Mouse (Mus musculus) kidney, embryonic 15.5 days (tissue): ENCODE results near the gene Spats2. TPM values are rescaled to one million over a fixed set of nuclear protein-coding genes. Genes with fewer than 3 reads are reported as not detected.
"Not testable (repeated sequence)": the region's sequence is repeated elsewhere in the genome, so short reads cannot be mapped to it uniquely, and the experiment has no call there.

Source experiments
- ATAC-seq: fragments of 200-750 bp; cut with Nextera tagmentation; replicated peaks from 2 replicates; pipeline ENCODE4 v1.8.0; 2017; ENCODE audit warnings: moderate TSS enrichment; ENCODE audit not compliant: low FRiP score
- H3K27ac ChIP-seq: fragments of 300-500 bp; sonication (generic); 2 replicates; pipeline ENCODE4 v1.5.1; 2015; ENCODE audit warnings: mild to moderate bottlenecking, inconsistent platforms
- H3K27me3 ChIP-seq: fragments of 300-500 bp; sonication (generic); 2 replicates; pipeline ENCODE4 v1.6.1; 2015; ENCODE audit warnings: inconsistent platforms
- H3K36me3 ChIP-seq: fragments of 300-500 bp; sonication (generic); 2 replicates; pipeline ENCODE4 v1.6.1; 2015; ENCODE audit warnings: inconsistent platforms
- H3K4me1 ChIP-seq: fragments of 300-500 bp; sonication (generic); 2 replicates; pipeline ENCODE4 v1.6.1; 2015; ENCODE audit warnings: inconsistent platforms
- H3K4me2 ChIP-seq: fragments of 300-500 bp; sonication (generic); 2 replicates; pipeline ENCODE4 v1.6.1; 2015; ENCODE audit warnings: moderate library complexity, mild to moderate bottlenecking, inconsistent platforms
- H3K4me3 ChIP-seq: fragments of 300-500 bp; sonication (generic); replicated peaks from 2 replicates; pipeline ENCODE4 v1.5.1; 2015; ENCODE audit warnings: mild to moderate bottlenecking, inconsistent platforms
- H3K9ac ChIP-seq: fragments of 300-500 bp; sonication (generic); 2 replicates; pipeline ENCODE4 v1.6.1; 2015; ENCODE audit warnings: mild to moderate bottlenecking, inconsistent platforms
- H3K9me3 ChIP-seq: fragments of 300-500 bp; sonication (generic); replicated peaks from 2 replicates; pipeline ENCODE4 v1.6.1; 2016; ENCODE audit warnings: inconsistent platforms
- WGBS: fragments of 180-500 bp; shearing (Covaris S2); methylation state at CpG from one replicate; pipeline ENCODE4 v1.1.7; 2015; ENCODE audit warnings: mixed read lengths; 5-methylcytosine and 5-hydroxymethylcytosine counted together
- polyA plus RNA-seq: library from polyadenylated mRNA; unstranded; fragments of >200 nt; fragmentation: Nextera tagmentation; extraction: Ambion mirVana; gene quantifications from 2 replicates; pipeline ENCODE4 v1.2.1, GENCODE M21; 2015

Spats2 gene
- polyA plus RNA-seq, 1 experiment from 2014 or later: 47.1 TPM

DNA sequence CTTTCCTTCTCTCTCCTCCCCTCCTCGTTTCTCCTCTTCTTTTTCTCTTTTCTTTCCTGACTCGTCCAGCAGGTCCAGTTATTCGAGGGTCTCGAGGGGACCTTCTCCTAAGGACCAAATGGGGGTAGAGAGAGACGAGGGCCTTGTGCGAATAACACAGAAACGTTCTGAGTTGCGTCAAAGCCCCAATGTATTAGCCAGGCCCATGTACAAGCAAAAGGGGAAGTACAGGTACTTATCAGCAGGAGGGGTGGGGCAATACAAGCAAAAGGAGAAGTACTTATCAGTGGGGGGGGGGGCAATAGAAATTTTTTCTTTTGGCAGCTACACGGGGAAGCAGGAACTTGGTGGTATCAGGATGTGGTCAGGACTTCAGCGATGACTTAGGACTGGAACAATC lies 28.8 kb downstream of the Spats2 start:
- 89% methylated on average over 10 of the region's 10 CpGs for WGBS
- not testable (repeated sequence) for ATAC-seq

DNA sequence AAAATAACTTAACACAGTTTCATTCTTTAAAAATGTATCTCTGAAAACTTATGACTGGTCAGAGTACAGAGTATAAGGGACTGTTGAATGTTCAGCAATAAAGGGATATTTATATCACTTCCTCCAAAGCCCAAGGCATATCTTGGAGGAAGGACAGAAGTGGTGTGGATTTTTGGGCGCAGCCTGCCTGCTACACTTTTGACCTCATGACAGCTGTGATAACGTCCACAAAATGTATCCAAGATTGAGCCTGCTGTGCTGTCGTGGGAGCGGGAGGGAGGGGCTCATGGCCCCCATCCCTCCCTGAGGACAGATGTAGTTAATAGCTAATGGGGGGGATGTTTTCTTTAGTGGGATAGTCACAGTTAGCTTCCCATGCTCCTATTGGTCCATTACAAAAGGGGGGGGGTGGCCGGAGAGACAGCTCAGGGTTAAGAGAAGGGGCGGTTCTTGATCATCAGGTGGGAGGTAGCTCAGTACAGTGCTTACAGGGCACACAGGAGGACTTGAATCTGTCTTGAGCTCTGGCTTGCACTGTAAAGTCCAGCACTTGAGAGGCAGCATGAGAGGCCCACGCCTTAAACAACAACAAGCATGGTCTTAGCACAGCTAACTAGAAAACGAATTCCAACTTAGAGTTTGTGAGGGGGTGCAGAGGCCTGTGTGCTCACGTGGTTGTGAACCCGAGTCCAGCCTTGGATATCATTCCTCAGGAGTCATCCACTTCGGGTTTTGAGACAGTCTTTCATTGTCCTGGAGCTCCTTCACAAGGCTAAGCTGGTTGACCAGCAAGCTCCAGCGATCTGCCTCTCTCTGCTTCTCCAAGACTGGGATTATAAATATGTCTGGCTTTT lies 38.0 kb downstream of the Spats2 start:
- Histone ChIP-seq H3K27me3 (no peaks in the 10 kb centered on the region), H3K27ac (peak overlapping the region; percentile 58; the same call in 1 of the 2 replicates), H3K36me3 (peaks cover 26% of the 10 kb centered on the region), H3K4me3 (no peak overlapping the region), H3K9ac (no peak overlapping the region), H3K9me3 (no peaks in the 10 kb centered on the region; the same call in 1 of the 2 replicates), H3K4me1 (peaks cover 9% of the 10 kb centered on the region), H3K4me2 (no peak overlapping the region)
- 51% methylated on average over 12 of the region's 12 CpGs for WGBS
- peak; percentile 29; the same call in 1 of the 2 replicates for ATAC-seq

More for the DNA sequence above, 28.8 kb downstream of the Spats2 start:
- not testable (repeated sequence) for H3K9me3 ChIP-seq, H3K9ac ChIP-seq, H3K4me1 ChIP-seq, H3K27me3 ChIP-seq, H3K27ac ChIP-seq, H3K4me3 ChIP-seq, H3K4me2 ChIP-seq
- peaks cover 36% of the 10 kb centered on the region for H3K36me3 ChIP-seq

DNA sequence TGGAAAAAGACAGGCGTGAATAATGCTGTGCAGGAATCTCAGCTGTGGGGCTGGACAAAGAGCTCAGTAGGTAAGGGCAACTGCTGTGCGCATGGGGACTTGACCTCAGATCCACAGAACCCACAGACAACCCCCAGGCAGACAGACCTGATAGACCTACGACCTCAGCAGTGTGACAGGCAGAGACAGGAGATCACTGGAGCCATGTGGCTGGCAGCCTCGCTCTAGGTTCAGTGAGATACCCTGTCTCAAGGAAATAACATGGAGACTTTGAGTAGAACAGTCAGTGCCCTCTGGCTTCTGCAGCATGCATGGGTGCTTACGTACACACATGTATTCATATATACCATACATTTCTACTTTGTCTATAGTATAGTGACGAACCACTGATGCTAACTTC lies 46.4 kb downstream of the Spats2 start:
- H3K4me2 ChIP-seq: no peak overlapping the region
- H3K4me3 ChIP-seq: no peak overlapping the region
- no peak overlapping the region for H3K27ac ChIP-seq
- no peaks in the 10 kb centered on the region for H3K27me3 ChIP-seq
- no peak overlapping the region for H3K9ac ChIP-seq
- no peaks in the 10 kb centered on the region for H3K9me3 ChIP-seq
- no peaks in the 10 kb centered on the region for H3K4me1 ChIP-seq
- ATAC-seq: no peak
- H3K36me3 ChIP-seq: peaks cover 60% of the 10 kb centered on the region
- 94% methylated on average over 6 of the region's 6 CpGs for WGBS

DNA sequence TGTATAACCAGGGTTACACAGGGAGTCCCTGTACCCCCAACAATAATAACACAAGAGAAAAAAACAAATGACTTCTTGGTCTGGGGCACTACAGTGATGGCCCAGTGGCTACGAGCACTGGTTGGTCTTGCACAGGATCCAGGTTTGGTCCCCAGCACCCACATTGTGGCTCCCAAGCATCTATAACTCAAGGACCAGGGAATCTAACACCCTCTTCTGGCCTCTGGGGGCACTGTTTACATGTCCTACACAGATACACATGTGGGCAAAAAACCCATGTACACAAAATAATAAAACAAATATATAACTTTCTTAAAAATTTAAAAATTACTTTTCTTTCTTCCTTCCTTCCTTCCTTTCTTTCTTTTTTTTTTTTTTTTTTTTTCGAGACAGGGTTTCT lies 53.9 kb downstream of the Spats2 start:
- Histone ChIP-seq H3K27ac (no peak overlapping the region), H3K9ac (no peak overlapping the region), H3K4me3 (no peak overlapping the region), H3K4me2 (no peak overlapping the region), H3K27me3 (no peaks in the 10 kb centered on the region), H3K9me3 (no peaks in the 10 kb centered on the region), H3K36me3 (peaks cover 87% of the 10 kb centered on the region), H3K4me1 (no peaks in the 10 kb centered on the region)
- WGBS: 94% methylated on average over 1 of the region's 2 CpGs
- ATAC-seq: no peak

DNA sequence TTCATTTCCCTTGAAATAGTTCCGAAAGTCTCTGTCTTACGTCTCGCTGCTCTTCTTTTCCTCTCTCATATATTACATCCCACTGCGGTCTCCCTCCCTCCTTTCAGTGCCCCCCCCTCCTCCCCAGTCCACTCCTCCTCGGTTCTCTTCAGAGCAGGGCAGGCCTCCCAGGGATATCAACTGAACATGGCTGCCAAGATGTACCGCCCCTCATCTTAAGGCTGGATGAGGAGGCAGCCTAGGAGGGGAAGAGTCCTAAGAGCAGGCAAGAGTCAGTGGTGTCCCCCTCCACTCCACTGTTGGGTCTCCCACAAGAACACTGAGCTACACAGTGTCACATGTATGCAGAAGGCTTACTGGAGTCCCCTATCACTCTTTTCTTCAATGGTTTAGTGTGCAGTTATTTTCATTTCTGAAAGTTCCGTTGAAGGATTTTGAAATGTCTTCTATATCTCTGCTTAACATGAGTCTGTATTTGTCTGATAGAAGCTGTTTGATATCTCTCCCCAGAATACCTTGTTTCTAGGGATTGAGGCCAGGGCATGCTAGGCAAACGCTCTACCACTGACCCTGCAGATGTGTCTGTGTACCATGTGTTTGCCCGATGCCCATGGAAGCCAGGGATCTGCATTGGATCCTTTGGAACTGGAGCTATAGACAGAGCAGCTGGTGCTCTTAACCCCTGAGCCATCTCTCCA lies 58.6 kb downstream of the Spats2 start:
- ATAC-seq: no peak
- Histone ChIP-seq H3K4me1 (no peaks in the 10 kb centered on the region), H3K4me2 (no peak overlapping the region), H3K9me3 (no peaks in the 10 kb centered on the region), H3K27ac (no peak overlapping the region), H3K36me3 (peaks cover 95% of the 10 kb centered on the region), H3K9ac (no peak overlapping the region), H3K27me3 (no peaks in the 10 kb centered on the region), H3K4me3 (no peak overlapping the region)
- WGBS: 89% methylated on average over 9 of the region's 9 CpGs

DNA sequence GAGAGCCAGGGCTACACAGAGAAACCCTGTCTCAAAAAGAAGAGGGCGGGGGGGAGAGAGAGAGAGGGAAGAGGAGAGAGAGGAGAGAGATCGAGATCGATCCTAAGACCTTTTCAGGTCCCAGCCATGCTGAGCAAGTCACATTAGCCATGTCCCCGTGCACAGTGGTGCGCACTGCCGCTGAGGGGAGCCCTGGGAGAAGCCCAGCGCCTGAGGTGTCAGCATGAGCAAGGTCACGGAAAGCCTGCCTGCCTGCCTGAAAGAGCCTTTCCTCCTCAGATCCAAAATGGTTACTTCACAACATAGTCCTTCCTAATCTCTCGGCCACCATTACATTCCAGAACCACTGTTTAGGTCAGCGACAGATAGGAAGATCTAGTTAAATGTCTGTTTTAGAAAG lies 68.6 kb downstream of the Spats2 start:
- Histone ChIP-seq H3K4me1 (no peaks in the 10 kb centered on the region), H3K27me3 (no peaks in the 10 kb centered on the region), H3K9me3 (no peaks in the 10 kb centered on the region), H3K27ac (no peak overlapping the region), H3K4me3 (no peak overlapping the region), H3K36me3 (peaks cover 61% of the 10 kb centered on the region), H3K9ac (no peak overlapping the region), H3K4me2 (no peak overlapping the region)
- ATAC-seq: no peak
- WGBS: 85% methylated on average over 10 of the region's 10 CpGs

DNA sequence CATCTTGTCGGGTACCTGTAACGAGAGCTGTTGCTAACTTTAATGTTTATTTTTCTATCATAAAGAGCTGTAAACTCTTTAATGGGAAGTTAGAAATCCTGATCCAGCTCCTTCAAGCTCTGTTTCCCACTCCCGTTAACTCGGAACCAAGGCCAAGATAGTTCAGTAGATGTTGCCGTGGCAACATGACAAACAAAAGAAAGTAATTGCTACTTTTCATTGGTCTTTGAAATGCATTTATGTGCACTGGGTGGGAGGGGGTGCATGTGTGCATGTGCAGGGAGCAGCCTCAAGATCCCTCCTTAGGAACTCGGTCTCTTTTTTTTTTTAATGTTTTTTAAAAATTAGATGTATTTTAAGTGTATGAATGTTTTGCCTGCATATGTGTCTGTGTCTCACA lies 69.3 kb downstream of the Spats2 start:
- WGBS: 77% methylated on average over 6 of the region's 6 CpGs
- no peak for ATAC-seq
- no peak overlapping the region for H3K9ac ChIP-seq
- H3K4me3 ChIP-seq: no peak overlapping the region
- H3K4me2 ChIP-seq: no peak overlapping the region
- H3K9me3 ChIP-seq: no peaks in the 10 kb centered on the region
- H3K27me3 ChIP-seq: no peaks in the 10 kb centered on the region
- peaks cover 62% of the 10 kb centered on the region for H3K36me3 ChIP-seq
- no peak overlapping the region for H3K27ac ChIP-seq
- H3K4me1 ChIP-seq: no peaks in the 10 kb centered on the region

DNA sequence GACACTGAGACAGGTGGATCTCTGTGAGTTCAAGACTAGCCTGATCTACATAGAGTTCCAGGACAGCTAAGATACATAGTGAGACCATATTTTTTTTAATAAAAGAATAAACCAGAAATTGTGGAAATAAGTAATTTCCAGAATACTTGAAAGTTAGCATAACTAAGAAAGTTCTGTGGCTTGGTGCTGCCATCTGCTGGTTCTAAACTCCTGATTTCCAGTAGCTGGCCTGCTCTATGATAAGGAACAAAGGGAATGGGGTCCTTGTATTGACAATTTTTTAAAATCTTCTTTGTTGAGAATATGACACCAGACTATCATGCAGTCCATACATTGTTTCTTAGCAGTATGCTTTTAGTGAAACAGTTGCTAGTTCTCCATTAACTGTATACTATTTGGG lies 73.0 kb downstream of the Spats2 start:
- H3K27me3 ChIP-seq: no peaks in the 10 kb centered on the region
- peaks cover 60% of the 10 kb centered on the region for H3K36me3 ChIP-seq

DNA sequence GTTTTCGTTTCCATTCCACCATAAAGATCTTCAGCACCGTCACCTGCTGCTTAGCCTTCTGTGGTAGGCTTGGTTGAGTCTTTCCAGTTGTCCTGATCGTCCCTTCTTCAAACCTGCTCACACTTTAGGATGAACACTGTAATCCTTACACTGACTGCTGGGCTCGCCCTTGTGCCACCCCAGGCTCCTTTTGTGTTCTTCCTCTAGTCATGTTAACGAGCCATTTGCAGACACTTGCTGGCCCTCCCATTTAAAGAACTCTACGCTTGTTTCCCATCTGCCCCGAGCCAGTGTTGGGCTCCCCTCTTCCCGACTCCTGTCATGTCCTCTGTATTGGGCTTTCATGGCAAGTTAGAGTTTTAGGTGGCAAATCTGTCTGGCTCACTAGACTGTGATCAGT lies 80.2 kb downstream of the Spats2 start:
- no peaks in the 10 kb centered on the region for H3K4me1 ChIP-seq
- no peaks in the 10 kb centered on the region for H3K9me3 ChIP-seq
- no peak overlapping the region for H3K27ac ChIP-seq
- no peak overlapping the region for H3K9ac ChIP-seq
- H3K4me3 ChIP-seq: no peak overlapping the region
- no peak overlapping the region for H3K4me2 ChIP-seq
- ATAC-seq: no peak
- 67% methylated on average over 8 of the region's 8 CpGs for WGBS
- peaks cover 79% of the 10 kb centered on the region for H3K36me3 ChIP-seq
- no peaks in the 10 kb centered on the region for H3K27me3 ChIP-seq

More for the DNA sequence above, 73.0 kb downstream of the Spats2 start:
- no peak overlapping the region for H3K4me3 ChIP-seq
- H3K27ac ChIP-seq: no peak overlapping the region
- no peaks in the 10 kb centered on the region for H3K4me1 ChIP-seq
- no peaks in the 10 kb centered on the region for H3K9me3 ChIP-seq
- H3K4me2 ChIP-seq: no peak overlapping the region
- no peak overlapping the region for H3K9ac ChIP-seq
- ATAC-seq: no peak

DNA sequence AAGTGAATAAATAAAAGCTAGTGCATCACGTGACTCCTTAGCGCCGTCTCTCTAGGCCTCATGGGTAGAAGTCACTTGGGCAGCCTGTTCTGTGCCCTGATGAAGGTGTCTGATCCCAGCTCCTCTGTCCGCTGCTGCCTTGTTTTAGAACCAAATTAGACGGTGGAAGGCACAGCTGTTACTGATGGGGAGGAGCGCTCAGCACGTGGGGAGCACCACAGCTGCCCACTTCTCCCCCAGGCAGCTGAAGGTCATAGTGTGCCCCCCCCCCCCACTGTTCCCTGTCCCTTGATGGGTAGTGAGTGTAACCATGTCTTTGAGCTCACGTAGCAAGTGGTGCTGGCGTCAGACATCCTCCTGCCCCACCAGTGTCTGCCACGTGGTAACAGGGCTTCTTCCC lies 87.5 kb downstream of the Spats2 start:
- no peak overlapping the region for H3K4me3 ChIP-seq
- peaks cover 60% of the 10 kb centered on the region for H3K36me3 ChIP-seq
- no peaks in the 10 kb centered on the region for H3K9me3 ChIP-seq
- H3K4me2 ChIP-seq: no peak overlapping the region
- 88% methylated on average over 10 of the region's 10 CpGs for WGBS
- H3K9ac ChIP-seq: no peak overlapping the region
- no peak for ATAC-seq
- no peak overlapping the region for H3K27ac ChIP-seq
- no peaks in the 10 kb centered on the region for H3K27me3 ChIP-seq
- no peaks in the 10 kb centered on the region for H3K4me1 ChIP-seq

DNA sequence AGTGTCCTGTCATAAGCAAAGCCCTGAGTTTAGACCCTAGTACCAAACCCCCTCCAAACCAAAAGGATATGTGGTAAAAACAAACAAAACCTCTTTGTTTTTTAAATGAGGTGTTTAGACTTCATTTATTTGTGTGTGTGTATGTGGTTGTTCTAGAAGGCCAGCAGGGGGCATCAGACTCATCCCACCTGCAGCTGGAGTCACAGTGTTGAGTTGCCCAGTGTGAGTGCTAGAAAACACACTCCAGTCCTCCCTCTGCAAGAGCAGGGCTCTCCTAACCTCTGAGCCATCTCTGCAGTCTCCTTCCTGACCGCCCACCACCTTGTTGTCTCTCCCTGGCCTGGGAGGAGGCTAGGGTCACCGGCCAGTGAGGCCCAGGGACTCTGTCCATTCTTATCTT lies 89.2 kb downstream of the Spats2 start:
- ATAC-seq: no peak
- Histone ChIP-seq H3K27ac (no peak overlapping the region), H3K4me2 (no peak overlapping the region), H3K9me3 (no peaks in the 10 kb centered on the region), H3K36me3 (peaks cover 45% of the 10 kb centered on the region), H3K9ac (no peak overlapping the region), H3K27me3 (peaks cover 13% of the 10 kb centered on the region), H3K4me3 (no peak overlapping the region), H3K4me1 (no peaks in the 10 kb centered on the region)
- 73% methylated on average over 2 of the region's 2 CpGs for WGBS

DNA sequence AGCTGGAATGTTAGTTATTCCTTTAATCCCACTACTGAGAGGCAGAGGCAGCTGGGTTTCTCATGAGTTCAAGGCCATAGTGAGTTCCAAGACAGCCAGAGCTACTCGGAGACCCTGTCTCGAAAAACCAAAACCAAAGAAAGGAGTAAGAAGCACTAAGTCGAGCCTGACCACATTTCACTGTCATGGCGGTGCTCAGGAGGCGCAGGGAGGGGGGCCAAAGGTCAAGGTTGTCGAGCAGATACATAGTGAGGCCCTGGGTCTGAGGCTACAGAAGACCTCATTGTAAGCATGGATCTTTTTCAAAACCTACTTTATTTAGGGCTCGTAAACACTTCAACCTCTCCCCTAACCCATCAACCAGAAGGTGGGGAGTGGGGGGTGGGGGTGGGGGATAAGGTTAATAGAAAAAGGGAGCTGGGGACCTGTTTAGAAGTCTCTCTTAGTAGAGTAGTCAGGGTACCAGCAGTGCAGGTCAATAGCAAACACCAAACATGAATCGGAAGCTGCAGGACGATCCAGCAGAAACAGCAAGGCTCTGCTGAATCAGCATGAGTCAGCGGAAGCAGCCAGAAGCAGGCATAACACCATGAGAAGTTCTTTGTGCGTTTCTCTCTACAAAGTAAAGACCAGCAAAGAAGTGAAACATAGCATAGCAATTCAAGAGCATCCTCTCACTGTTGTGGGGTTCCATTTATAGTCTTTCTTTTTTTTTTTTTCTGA lies 90.2 kb downstream of the Spats2 start:
- Histone ChIP-seq H3K27ac (no peak overlapping the region), H3K9ac (no peak overlapping the region), H3K4me1 (no peaks in the 10 kb centered on the region; the same call in 1 of the 2 replicates), H3K27me3 (peaks cover 23% of the 10 kb centered on the region), H3K4me2 (no peak overlapping the region), H3K9me3 (no peaks in the 10 kb centered on the region), H3K36me3 (peaks cover 35% of the 10 kb centered on the region), H3K4me3 (no peak overlapping the region)
- 76% methylated on average over 11 of the region's 11 CpGs for WGBS
- ATAC-seq: no peak
